Comparison of ENCODE assay signal across 23 mouse cellular contexts in the genomic region with DNA sequence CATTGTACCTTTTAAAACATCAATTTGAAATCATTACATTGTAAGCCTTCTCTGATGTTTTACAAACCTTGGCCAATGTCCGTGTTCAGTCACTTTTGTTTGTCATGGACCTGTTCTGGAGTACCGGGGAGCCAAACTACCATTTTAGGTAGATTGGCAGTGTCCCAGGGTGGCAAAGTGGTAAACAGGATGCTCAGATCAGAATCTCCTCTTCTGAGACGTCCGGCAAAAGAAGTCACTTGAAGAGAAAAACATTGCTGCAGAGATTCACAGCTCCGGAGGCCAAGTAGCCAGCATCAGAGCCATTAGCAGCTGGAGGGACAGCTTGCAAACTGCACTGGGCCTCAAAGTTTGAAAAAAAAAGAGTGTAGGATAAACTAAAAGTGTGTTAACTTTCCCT. TPM values are rescaled to one million over a fixed set of nuclear protein-coding genes. Genes with fewer than 3 reads are reported as not detected.
DNase-seq lines count a peak whose midpoint lies in the region; ATAC-seq and TF ChIP-seq lines count a peak whose summit lies in the region.
"Had no signal": no experiment of that assay in that cellular context is flagged by ENCODE, and none has a peak within 500 bp of the region (broad histone marks: within the 10 kb centered on the region; RNA-seq: fewer than 3 reads in every experiment).

No protein-coding gene starts in this region.

- 53% methylated on average over 5 of the region's 5 CpGs for WGBS in kidney, embryonic 14.5 days
- 42% methylated on average over 5 of the region's 5 CpGs for WGBS in lung, adult 2 months
- WGBS in limb, embryonic 15.5 days = 34% methylated on average over 5 of the region's 5 CpGs

- no peak overlapping the region for H3K9ac ChIP-seq in kidney, embryonic 14.5 days (ENCODE audit: low read depth, low read length)
- H3K9ac ChIP-seq in limb, embryonic 15.5 days = no peak overlapping the region
- H3K9ac ChIP-seq: embryonic facial prominence, embryonic 15.5 days; heart, embryonic 15.5 days; hindbrain, embryonic 14.5 days had no signal

- intact Hi-C loops in left cerebral cortex, postnatal 10 days (cut with DNase I) = loop anchor here (10.0 kb wide), 1 partner anchor 126 kb away; no protein-coding TSS in a partner anchor

- no peak overlapping the region for H3K27ac ChIP-seq in kidney, embryonic 14.5 days (ENCODE audit: low read depth, low read length)
- H3K27ac ChIP-seq in limb, embryonic 15.5 days = peak overlapping the region; percentile 40; the same call in 1 of the 2 replicates
- H3K27ac ChIP-seq: embryonic facial prominence, embryonic 15.5 days; forebrain, embryonic 10.5 days; heart, adult 2 months; heart, embryonic 15.5 days; hindbrain, embryonic 10.5 days; hindbrain, embryonic 14.5 days had no signal

- no peak overlapping the region for H3K4me3 ChIP-seq in kidney, embryonic 14.5 days (ENCODE audit: low read length)
- H3K4me3 ChIP-seq in lung, adult 2 months (replicated peaks; ENCODE audit: extremely low read depth, low read depth, low read length) = no peak overlapping the region
- H3K4me3 ChIP-seq in limb, embryonic 15.5 days = no peak overlapping the region
- H3K4me3 ChIP-seq: embryonic facial prominence, embryonic 15.5 days; erythroblast, embryonic 14.5 days; forebrain, embryonic 10.5 days; heart, adult 2 months; heart, embryonic 15.5 days; hindbrain, embryonic 10.5 days had no signal

- H3K4me2 ChIP-seq in kidney, embryonic 14.5 days (replicated peaks; ENCODE audit: low read depth, low read length) = no peak overlapping the region
- no peak overlapping the region for H3K4me2 ChIP-seq in limb, embryonic 15.5 days
- H3K4me2 ChIP-seq: embryonic facial prominence, embryonic 15.5 days; heart, embryonic 11.5 days; heart, embryonic 15.5 days; hindbrain, embryonic 14.5 days had no signal

- no peak for TF ChIP-seq CTCF in lung, adult 2 months (IDR thresholded peaks at IDR 0.05; ENCODE audit: insufficient read depth, low read length)

- peak; percentile 33 for DNase-seq in kidney, adult 9 months
- DNase-seq in lung, postnatal 36 days = peak; percentile 9
- DNase-seq in lung, adult 2 months = no peak
- no peak for DNase-seq in cerebellum, adult 9-10 months
- DNase-seq in left cerebral cortex, postnatal 10 days (ENCODE audit: extremely low spot score in 1 of 2, low spot score in 2 of 2) = no peak
- DNase-seq: adrenal gland, adult 8-10 months; adrenal gland, postnatal 36 days; cerebellum, adult 2 months; cerebellum, postnatal 14 days; embryo, embryonic 11 days; heart, adult 2 months; heart, postnatal 14 days had no signal

- no peak for ATAC-seq in kidney, embryonic 14.5 days (ENCODE audit: low FRiP score, low TSS enrichment)
- ATAC-seq in limb, embryonic 15.5 days (ENCODE audit: insufficient number of reproducible peaks, low FRiP score, low TSS enrichment, low read depth) = no peak
- ATAC-seq: forebrain, embryonic 14.5 days had no signal

- no peaks in the 10 kb centered on the region for H3K36me3 ChIP-seq in kidney, embryonic 14.5 days (ENCODE audit: control insufficient read depth, insufficient read depth, low read length)
- H3K36me3 ChIP-seq in limb, embryonic 15.5 days = no peaks in the 10 kb centered on the region
- H3K36me3 ChIP-seq: embryonic facial prominence, embryonic 15.5 days; forebrain, embryonic 10.5 days; heart, embryonic 15.5 days; hindbrain, embryonic 10.5 days had no signal

- no peaks in the 10 kb centered on the region for H3K9me3 ChIP-seq in kidney, embryonic 14.5 days (ENCODE audit: control insufficient read depth, low read length)
- H3K9me3 ChIP-seq in limb, embryonic 15.5 days = no peaks in the 10 kb centered on the region
- H3K9me3 ChIP-seq: embryonic facial prominence, embryonic 15.5 days; forebrain, embryonic 10.5 days; heart, embryonic 15.5 days; hindbrain, embryonic 10.5 days had no signal

- no peaks in the 10 kb centered on the region for H3K4me1 ChIP-seq in kidney, embryonic 14.5 days (ENCODE audit: control insufficient read depth, insufficient read depth, low read length)
- H3K4me1 ChIP-seq in lung, adult 2 months (ENCODE audit: control insufficient read depth, insufficient read depth, low read length) = no peaks in the 10 kb centered on the region
- H3K4me1 ChIP-seq in limb, embryonic 15.5 days = peaks cover 11% of the 10 kb centered on the region; the same call in 1 of the 2 replicates
- H3K4me1 ChIP-seq: forebrain, embryonic 10.5 days; heart, embryonic 15.5 days; hindbrain, embryonic 10.5 days had no signal

- H3K27me3 ChIP-seq in kidney, embryonic 14.5 days (ENCODE audit: control insufficient read depth, insufficient read depth, low read length) = no peaks in the 10 kb centered on the region
- no peaks in the 10 kb centered on the region; the same call in 1 of the 2 replicates for H3K27me3 ChIP-seq in limb, embryonic 15.5 days
- H3K27me3 ChIP-seq: embryonic facial prominence, embryonic 15.5 days; heart, embryonic 15.5 days had no signal

- TF ChIP-seq POLR2A in lung, adult 2 months (IDR thresholded peaks at IDR 0.05; ENCODE audit: borderline replicate concordance, extremely low read depth, low read depth, low read length) = no peak

RNA-seq across cellular contexts. Expression of a gene that starts 9.2 kb away (rescaled TPM):
- 1.6 and 2.7 TPM in 2 replicates for polyA plus RNA-seq in kidney, embryonic 14.5 days (2014; fragmentation: Nextera tagmentation; extraction: Ambion mirVana)
- 1.5 and 1.7 TPM in 2 replicates for polyA plus RNA-seq in lung, adult 2 months (2012; rRNA removed)
- polyA plus RNA-seq in limb, embryonic 15.5 days (2015; fragmentation: Nextera tagmentation; extraction: Ambion mirVana) = 11.1 and 11.7 TPM in 2 replicates
- total RNA-seq in left cerebral cortex, postnatal 10 days (2021) = 1 to 10 TPM; 5.2 to 6.6 TPM
- total RNA-seq: common myeloid progenitor, adult 5-6 weeks had no signal
- polyA plus RNA-seq: erythroblast, embryonic 14.5 days had no signal

Comparison
In these comparisons a context has a peak if more than half of its experiments do, and no peak if none do; other contexts are left out.
1. DNase-seq: peak in kidney, adult 9 months (single experiment) and lung, postnatal 36 days (single experiment); none in lung, adult 2 months (single experiment), cerebellum, adult 9-10 months (single experiment) and left cerebral cortex, postnatal 10 days (0 of 2).